Mouse (Mus musculus) neural tube, embryonic 11.5 days (tissue): ENCODE data around the gene 2410137M14Rik. TPM values are rescaled to one million over a fixed set of nuclear protein-coding genes. Genes with fewer than 3 reads are reported as not detected.
"Not testable (repeated sequence)": the region's sequence is repeated elsewhere in the genome, so short reads cannot be mapped to it uniquely, and the experiment has no call there.

Source experiments
- ATAC-seq: fragments of 200-750 bp; cut with Nextera tagmentation; 2 replicates; pipeline ENCODE4 v1.8.0; 2017; ENCODE audit warnings: moderate number of reproducible peaks, mild to moderate bottlenecking, moderate TSS enrichment, moderate library complexity; ENCODE audit not compliant: insufficient read depth, low FRiP score, low TSS enrichment
- DNase-seq: peaks from one replicate; pipeline ENCODE4 v3.0.0-alpha.2; 2015; ENCODE audit warnings: low spot score
- H3K27ac ChIP-seq: fragments of 300-500 bp; sonication (generic); 2 replicates; pipeline ENCODE4 v1.5.1; 2014; ENCODE audit warnings: low read depth, mild to moderate bottlenecking, low read length
- H3K27me3 ChIP-seq: fragments of 300-500 bp; sonication (generic); 2 replicates; pipeline ENCODE4 v1.6.1; 2014; ENCODE audit warnings: mild to moderate bottlenecking, low read length, mixed read lengths; ENCODE audit not compliant: control insufficient read depth, insufficient read depth
- H3K36me3 ChIP-seq: fragments of 300-500 bp; sonication (generic); 2 replicates; pipeline ENCODE4 v1.6.1; 2014; ENCODE audit warnings: mild to moderate bottlenecking, low read length, moderate library complexity, mixed read lengths; ENCODE audit not compliant: control insufficient read depth, insufficient read depth
- H3K4me1 ChIP-seq: fragments of 300-500 bp; sonication (generic); 2 replicates; pipeline ENCODE4 v1.6.1; 2014; ENCODE audit warnings: low read length, mixed read lengths; ENCODE audit not compliant: control insufficient read depth, insufficient read depth
- H3K4me2 ChIP-seq: fragments of 300-500 bp; sonication (generic); 2 replicates; pipeline ENCODE4 v1.6.1; 2014; ENCODE audit warnings: low read depth, mild to moderate bottlenecking, moderate library complexity
- H3K4me3 ChIP-seq: fragments of 300-500 bp; sonication (generic); 2 replicates; pipeline ENCODE4 v1.5.1; 2014; ENCODE audit warnings: low read depth, low read length
- H3K9ac ChIP-seq: fragments of 300-500 bp; sonication (generic); 2 replicates; pipeline ENCODE4 v1.6.1; 2014; ENCODE audit warnings: mild to moderate bottlenecking, low read length
- H3K9me3 ChIP-seq: fragments of 300-500 bp; sonication (generic); 2 replicates; pipeline ENCODE4 v1.6.1; 2016; ENCODE audit warnings: low read length; ENCODE audit not compliant: control insufficient read depth
- WGBS: fragments of 180-500 bp; shearing (Covaris S2); extraction: QIAGEN DNeasy Blood & Tissue Kit; methylation state at CpG from one replicate; pipeline ENCODE4 v1.1.7; 2014; 5-methylcytosine and 5-hydroxymethylcytosine counted together
- polyA plus RNA-seq: library from polyadenylated mRNA; unstranded; fragments of >200 nt; fragmentation: Nextera tagmentation; extraction: Ambion mirVana; gene quantifications from 2 replicates; pipeline ENCODE4 v1.2.1, GENCODE M21; 2014

The 2410137M14Rik gene
- polyA plus RNA-seq, 1 experiment from 2014 or later = not detected

DNA sequence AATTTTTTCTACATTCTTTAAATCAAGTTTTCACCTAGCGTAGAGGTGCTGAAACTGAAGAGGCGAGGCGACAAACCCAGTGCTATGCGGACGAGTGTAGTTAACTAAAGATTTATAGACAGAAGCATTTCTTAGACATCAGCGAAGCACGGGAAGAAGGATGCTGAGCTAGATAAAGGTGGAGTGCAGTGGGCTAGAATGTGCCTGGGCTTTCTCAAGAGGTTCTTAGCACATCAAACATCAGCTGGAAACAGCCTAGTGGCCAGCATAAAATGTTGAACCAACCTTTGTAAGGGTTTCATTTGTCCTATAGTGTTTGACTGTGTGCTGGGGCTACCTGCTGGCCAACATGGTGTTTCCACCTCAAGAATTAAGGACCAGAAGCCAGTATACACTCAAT, 19.8 kb upstream of the 2410137M14Rik start, which contains the start of gene Zfp57:
Gene Zfp57, plus strand, starts transcription at position 301 of the 400 bp plus-strand sequence.
- peak within 1 kb of the TSS; percentile 74; the same call in 1 of the 2 replicates for H3K4me3 ChIP-seq
- no peak for ATAC-seq
- H3K27me3 ChIP-seq = no peaks in the 10 kb centered on the region
- 95% methylated on average over 7 of the region's 7 CpGs for WGBS
- 0 out of 2 replicates have a peak, but pooled peaks cover 4% of the 10 kb centered on the region for H3K4me1 ChIP-seq
- no peak within 1 kb of the TSS for H3K9ac ChIP-seq
- H3K27ac ChIP-seq = no peak within 1 kb of the TSS
- H3K36me3 ChIP-seq = no peaks in the 10 kb centered on the region
- no peaks in the 10 kb centered on the region for H3K9me3 ChIP-seq
- no peak for DNase-seq
- H3K4me2 ChIP-seq = peak within 1 kb of the TSS; percentile 79; the same call in 1 of the 2 replicates

DNA sequence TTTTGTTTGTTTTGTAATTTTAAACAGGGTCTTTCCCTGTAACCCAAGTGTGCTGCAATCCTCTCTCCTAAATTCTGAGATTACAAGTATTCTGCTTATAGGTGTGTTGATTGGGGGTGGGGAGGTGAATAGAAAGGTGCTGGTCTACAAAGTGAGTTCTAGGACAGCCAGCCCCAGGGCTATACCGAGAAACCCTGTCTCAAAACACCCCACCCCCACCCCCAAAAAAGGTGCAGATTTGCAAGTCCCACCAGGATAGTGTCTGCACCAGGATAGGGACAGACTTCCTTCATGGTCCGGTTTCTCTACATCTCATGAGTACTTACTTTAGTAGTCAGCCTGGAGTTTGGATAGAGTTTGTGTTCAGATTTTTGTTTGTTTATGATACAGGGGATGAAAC, 17.4 kb upstream of the 2410137M14Rik start:
- H3K27ac ChIP-seq = no peak overlapping the region
- no peaks in the 10 kb centered on the region for H3K27me3 ChIP-seq
- no peak overlapping the region for H3K4me3 ChIP-seq
- no peak overlapping the region for H3K4me2 ChIP-seq
- DNase-seq = no peak
- no peaks in the 10 kb centered on the region for H3K36me3 ChIP-seq
- H3K4me1 ChIP-seq = no peaks in the 10 kb centered on the region
- 84% methylated on average over 2 of the region's 2 CpGs for WGBS
- H3K9me3 ChIP-seq = no peaks in the 10 kb centered on the region
- H3K9ac ChIP-seq = no peak overlapping the region
- ATAC-seq = no peak

GRCm38 (mm10) chr17:36997033-36997735, 16.1 kb upstream of the 2410137M14Rik start:
- Histone ChIP-seq H3K4me1 (no peaks in the 10 kb centered on the region), H3K4me3 (no peak overlapping the region), H3K36me3 (no peaks in the 10 kb centered on the region), H3K27me3 (no peaks in the 10 kb centered on the region), H3K9ac (no peak overlapping the region), H3K4me2 (no peak overlapping the region), H3K9me3 (no peaks in the 10 kb centered on the region), H3K27ac (no peak overlapping the region)
- DNase-seq = peak; percentile 84
- no peak; the same call in 1 of the 2 replicates for ATAC-seq
- WGBS = 30% methylated on average over 7 of the region's 7 CpGs

DNA sequence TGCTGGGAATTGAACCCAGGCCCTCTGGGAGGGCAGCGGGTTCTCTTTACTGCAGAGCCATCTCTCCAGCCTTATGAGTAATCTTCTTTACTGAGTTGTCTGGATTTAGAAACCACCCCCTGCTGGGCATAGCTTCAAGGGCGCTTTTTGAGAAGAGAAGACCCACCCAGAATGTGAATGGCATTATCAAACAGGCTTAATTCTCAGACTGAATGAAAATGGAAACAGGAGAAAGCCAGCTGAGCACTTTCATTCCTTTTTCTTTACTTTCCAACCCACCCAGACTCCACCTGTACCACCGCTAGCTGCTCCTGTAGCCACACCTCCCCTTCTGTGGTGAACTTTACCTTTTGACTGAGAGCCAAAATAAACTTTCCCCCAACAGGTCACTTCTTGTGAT, 14.4 kb upstream of the 2410137M14Rik start:
- no peaks in the 10 kb centered on the region for H3K4me1 ChIP-seq
- no peak overlapping the region for H3K4me3 ChIP-seq
- no peak for DNase-seq
- no peaks in the 10 kb centered on the region for H3K36me3 ChIP-seq
- no peak overlapping the region for H3K9ac ChIP-seq
- no peak overlapping the region for H3K4me2 ChIP-seq
- ATAC-seq = no peak
- no peaks in the 10 kb centered on the region for H3K9me3 ChIP-seq
- H3K27me3 ChIP-seq = no peaks in the 10 kb centered on the region
- 72% methylated on average over 3 of the region's 3 CpGs for WGBS
- H3K27ac ChIP-seq = no peak overlapping the region

DNA sequence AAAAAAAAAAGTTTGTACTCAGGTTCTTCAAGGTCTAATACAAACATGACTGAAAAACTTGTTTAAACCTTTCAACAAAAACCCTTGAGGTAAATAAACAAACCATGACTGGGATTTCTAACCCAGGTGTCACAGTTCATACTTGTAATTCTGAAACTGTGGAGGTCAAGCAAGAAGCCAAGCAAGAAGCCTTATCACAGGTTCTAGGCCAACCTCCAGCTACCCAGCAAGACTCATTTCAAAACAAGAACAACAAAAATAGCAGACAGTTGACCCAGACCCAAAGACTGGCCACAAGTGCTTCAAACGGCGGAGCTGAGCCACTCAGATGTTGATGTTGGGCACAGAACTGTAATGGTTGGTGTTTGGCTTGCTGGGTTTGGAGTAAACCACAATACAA, 13.5 kb upstream of the 2410137M14Rik start:
- no peaks in the 10 kb centered on the region for H3K4me1 ChIP-seq
- no peak overlapping the region for H3K27ac ChIP-seq
- 94% methylated on average over 2 of the region's 2 CpGs for WGBS
- no peaks in the 10 kb centered on the region for H3K36me3 ChIP-seq
- no peak overlapping the region for H3K4me3 ChIP-seq
- no peak overlapping the region for H3K9ac ChIP-seq
- DNase-seq = no peak
- no peak for ATAC-seq
- H3K4me2 ChIP-seq = no peak overlapping the region
- H3K9me3 ChIP-seq = no peaks in the 10 kb centered on the region
- peaks cover 1% of the 10 kb centered on the region for H3K27me3 ChIP-seq

DNA sequence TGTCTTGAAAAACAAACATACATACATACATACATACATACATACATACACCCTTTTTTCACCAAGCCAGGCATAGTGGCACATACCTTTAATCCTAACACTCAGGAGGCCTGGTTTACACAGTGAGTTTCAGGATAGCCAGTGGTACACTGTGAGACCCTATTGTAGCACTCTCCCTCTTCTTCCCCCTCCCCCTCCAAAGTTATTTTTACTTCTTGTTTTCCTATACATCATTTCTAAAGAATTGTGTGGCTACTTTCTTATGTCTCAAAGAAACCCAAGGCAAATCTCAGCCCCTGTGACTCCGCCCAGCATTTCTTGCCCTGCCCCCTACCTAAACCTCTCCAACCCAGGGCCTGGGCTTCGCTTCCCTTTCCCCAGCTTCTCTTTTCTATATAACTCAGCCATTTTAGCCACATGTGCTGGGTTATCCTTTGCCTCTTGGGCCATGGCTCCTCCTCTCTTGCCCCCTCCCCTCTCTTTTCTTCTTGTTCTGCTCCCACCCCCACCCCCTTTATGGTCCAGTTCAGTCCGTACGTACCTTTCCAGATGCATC, 12.8 kb upstream of the 2410137M14Rik start:
- Histone ChIP-seq H3K9me3 (no peaks in the 10 kb centered on the region), H3K36me3 (no peaks in the 10 kb centered on the region), H3K27ac (no peak overlapping the region), H3K9ac (no peak overlapping the region), H3K4me2 (no peak overlapping the region), H3K4me1 (no peaks in the 10 kb centered on the region), H3K4me3 (no peak overlapping the region), H3K27me3 (peaks cover 6% of the 10 kb centered on the region)
- no peak for DNase-seq
- 90% methylated on average over 4 of the region's 4 CpGs for WGBS
- no peak for ATAC-seq

DNA sequence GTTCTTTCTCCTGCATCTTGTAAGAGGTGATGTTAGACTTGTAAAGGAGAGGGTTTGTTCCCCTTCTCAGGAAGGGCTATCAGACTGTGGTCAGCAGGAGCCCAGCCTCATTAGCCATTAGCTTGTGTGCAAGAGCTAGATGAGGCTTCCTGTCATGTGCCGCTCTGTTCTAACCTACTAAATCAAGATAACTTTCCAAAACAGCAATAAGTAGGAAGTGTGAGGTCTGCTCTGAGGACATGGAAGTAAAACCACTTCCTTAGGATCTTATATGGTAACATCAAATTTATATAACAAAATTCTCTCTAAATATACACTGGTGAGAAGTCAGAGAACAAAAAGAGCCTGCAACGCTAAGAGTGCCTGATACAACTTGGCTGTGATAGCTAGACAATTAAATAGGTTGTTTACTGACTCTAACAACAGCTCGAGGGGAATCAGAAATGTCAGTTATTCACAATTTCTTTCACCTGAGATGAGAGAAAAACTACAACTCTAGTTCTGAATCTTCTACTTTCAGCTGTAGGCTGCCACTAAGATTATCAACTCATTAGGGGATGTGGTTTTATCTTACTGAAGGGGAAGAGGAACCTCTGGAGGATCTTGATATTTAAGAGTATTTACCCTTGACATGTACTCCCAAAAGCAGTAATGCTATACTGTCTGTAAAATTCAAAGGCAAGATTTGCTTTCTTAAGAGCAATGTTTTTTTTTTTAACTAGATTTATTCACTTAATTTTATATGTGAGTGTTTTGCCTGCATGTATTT, 11.5 kb upstream of the 2410137M14Rik start:
- no peak for DNase-seq
- Histone ChIP-seq H3K27ac (no peak overlapping the region), H3K36me3 (no peaks in the 10 kb centered on the region), H3K27me3 (peaks cover 16% of the 10 kb centered on the region), H3K9ac (no peak overlapping the region), H3K4me3 (no peak overlapping the region), H3K9me3 (no peaks in the 10 kb centered on the region), H3K4me2 (no peak overlapping the region), H3K4me1 (0 out of 2 replicates have a peak, but pooled peaks cover 3% of the 10 kb centered on the region)
- ATAC-seq = no peak
- 73% methylated on average over 3 of the region's 3 CpGs for WGBS

- not testable (repeated sequence) for H3K9ac ChIP-seq, H3K4me2 ChIP-seq, H3K36me3 ChIP-seq, H3K9me3 ChIP-seq, DNase-seq, H3K27ac ChIP-seq, H3K4me3 ChIP-seq, H3K4me1 ChIP-seq, ATAC-seq
- WGBS = 96% methylated on average over 5 of the region's 6 CpGs
- peaks cover 16% of the 10 kb centered on the region for H3K27me3 ChIP-seq
Observed at GRCm38 (mm10) chr17:36990630-36991029, 9.6 kb upstream of the 2410137M14Rik start.
